Mouse (Mus musculus) gastrocnemius, adult 2 months (tissue): ENCODE results near the gene Sdr39u1. TPM values are rescaled to one million over a fixed set of nuclear protein-coding genes. Genes with fewer than 3 reads are reported as not detected.

ENCODE experiments used
- DNase-seq: peaks from one replicate; pipeline ENCODE4 v3.0.0; 2022
- H3K27ac ChIP-seq: fragments of 200-600 bp; 2 replicates; pipeline ENCODE4 v1.8.1; 2022; ENCODE audit warnings: mild to moderate bottlenecking
- H3K4me3 ChIP-seq: fragments of 200-600 bp; 2 replicates; pipeline ENCODE4 v1.8.1; 2022; ENCODE audit warnings: mild to moderate bottlenecking, moderate library complexity
- CTCF ChIP-seq: fragments of 200-600 bp; IDR thresholded peaks from 2 replicates; pipeline ENCODE4 v1.8.1; 2022; ENCODE audit warnings: antibody characterized with exemption, mild to moderate bottlenecking, moderate library complexity
- intact Hi-C: fragments of 180-260 bp; cut with DNase I; formaldehyde crosslinking; loops from one replicate; pipeline ENCODE4 v1.15.1; 2025
- long read RNA-seq, 2 experiments: library from polyadenylated mRNA; stranded (forward); transcript quantifications; one replicate each; pipeline ENCODE4 v2.0.0; 2021
- total RNA-seq, 2 experiments: library from RNA; stranded (reverse); gene quantifications; 2 replicates each; pipeline ENCODE4 v1.2.3; 2021

Sdr39u1 gene
- 100 to 1,000 TPM; 113 to 127 TPM for total RNA-seq
- long read RNA-seq, experiment 1, transcript Sdr39u1-216 (4 exons, 385 nt) = minor isoform, 5 of 94 reads
- long read RNA-seq, experiment 1, transcript Sdr39u1-201 (6 exons, 1,255 nt) = major isoform, 63 of 94 reads
- long read RNA-seq, experiment 1, partial matches to known transcripts = 4 of 94 reads
- long read RNA-seq, experiment 1, other reads (novel, unspliced or antisense) = 15 of 94 reads
- long read RNA-seq, experiment 2, transcript Sdr39u1-201 (6 exons, 1,255 nt) = major isoform, 76 of 115 reads
- long read RNA-seq, experiment 2, transcript Sdr39u1-216 (4 exons, 385 nt) = minor isoform, 5 of 115 reads
- long read RNA-seq, experiment 2, transcript Sdr39u1-207 (5 exons, 867 nt) = minor isoform, 10 of 115 reads
- long read RNA-seq, experiment 2, partial matches to known transcripts = 6 of 115 reads
- long read RNA-seq, experiment 2, other reads (novel, unspliced or antisense) = 16 of 115 reads

DNA sequence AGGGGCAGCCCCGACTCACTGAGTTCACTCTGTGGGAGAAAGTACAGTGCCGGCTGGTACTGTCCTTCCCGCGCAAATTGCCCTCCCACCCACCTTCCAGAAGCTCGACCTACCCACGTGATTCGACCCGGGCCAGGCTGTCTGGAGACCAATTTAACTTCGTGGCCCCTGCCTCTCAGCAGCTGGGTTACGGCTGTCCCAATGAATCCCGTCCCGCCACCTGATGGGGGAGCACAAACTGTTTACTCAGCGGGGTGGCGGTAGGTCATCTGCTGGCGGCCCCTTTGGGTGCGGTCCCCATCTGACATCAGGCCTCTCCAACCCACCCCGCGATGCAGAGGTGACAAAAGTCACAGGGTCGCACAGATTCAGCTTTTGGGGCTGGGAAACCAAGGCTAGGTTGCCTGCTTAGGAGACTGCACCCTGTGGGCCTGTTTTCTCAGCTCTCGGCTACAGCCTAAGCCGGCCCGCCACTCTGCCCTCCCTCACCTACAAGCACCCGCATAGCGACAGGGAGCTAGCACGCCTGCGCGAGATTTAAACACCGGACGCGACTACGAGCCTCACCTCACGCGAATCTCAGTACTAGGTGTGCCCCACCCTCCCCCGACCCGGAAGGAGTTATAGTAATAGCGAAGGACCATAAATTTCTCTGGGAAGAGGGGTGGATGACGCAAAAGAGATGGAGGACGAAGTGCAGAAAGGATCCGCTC is at the start of gene Sdr39u1:
Sdr39u1 (minus strand) TSS at position 593 of the 713 bp plus-strand sequence.
- Histone ChIP-seq H3K27ac (peak within 1 kb of the TSS; percentile 95), H3K4me3 (peak within 1 kb of the TSS; percentile 75)
- peak; percentile 91 for DNase-seq
- TF ChIP-seq CTCF = no peak
- intact Hi-C loops = loop anchor here (2.0 kb wide), 2 partner anchors 15 to 19 kb away; partner anchors contain the start of genes Cbln3 and Khnyn

GRCm38 (mm10) chr14:55946269-55946969 is 46.3 kb upstream of the Sdr39u1 start:
- TF ChIP-seq CTCF = no peak
- Histone ChIP-seq H3K4me3 (no peak overlapping the region), H3K27ac (no peak overlapping the region)
- intact Hi-C loops = no loop called here
- DNase-seq = no peak

DNA sequence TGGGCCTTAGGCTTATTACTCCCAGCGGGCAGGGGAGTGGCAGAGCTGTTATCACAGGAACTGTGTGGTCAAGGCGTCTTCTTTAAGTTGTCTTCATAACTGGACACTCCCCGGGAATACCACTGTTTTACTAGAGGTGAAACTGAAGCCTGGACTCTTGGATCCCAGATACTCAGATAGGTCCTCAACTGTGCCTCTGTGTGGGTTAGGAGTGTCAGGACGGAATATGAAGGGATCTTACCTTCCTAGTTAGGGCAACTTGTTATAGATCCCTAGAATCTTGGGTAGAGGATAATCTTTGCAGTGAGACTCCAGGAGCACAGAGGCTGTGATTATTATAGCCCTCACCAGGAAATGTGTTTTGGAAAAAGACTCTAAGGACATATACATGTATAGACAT is 44.5 kb upstream of the Sdr39u1 start, which contains the start of gene Cma1:
Cma1 (minus strand) TSS at position 101 of the 400 bp plus-strand sequence.
- no peak for TF ChIP-seq CTCF
- Histone ChIP-seq H3K4me3 (no peak within 1 kb of the TSS), H3K27ac (no peak within 1 kb of the TSS)
- intact Hi-C loops = no loop called here
- no peak for DNase-seq

GRCm38 (mm10) chr14:55943601-55944000 is 43.5 kb upstream of the Sdr39u1 start:
- no peak for TF ChIP-seq CTCF

DNA sequence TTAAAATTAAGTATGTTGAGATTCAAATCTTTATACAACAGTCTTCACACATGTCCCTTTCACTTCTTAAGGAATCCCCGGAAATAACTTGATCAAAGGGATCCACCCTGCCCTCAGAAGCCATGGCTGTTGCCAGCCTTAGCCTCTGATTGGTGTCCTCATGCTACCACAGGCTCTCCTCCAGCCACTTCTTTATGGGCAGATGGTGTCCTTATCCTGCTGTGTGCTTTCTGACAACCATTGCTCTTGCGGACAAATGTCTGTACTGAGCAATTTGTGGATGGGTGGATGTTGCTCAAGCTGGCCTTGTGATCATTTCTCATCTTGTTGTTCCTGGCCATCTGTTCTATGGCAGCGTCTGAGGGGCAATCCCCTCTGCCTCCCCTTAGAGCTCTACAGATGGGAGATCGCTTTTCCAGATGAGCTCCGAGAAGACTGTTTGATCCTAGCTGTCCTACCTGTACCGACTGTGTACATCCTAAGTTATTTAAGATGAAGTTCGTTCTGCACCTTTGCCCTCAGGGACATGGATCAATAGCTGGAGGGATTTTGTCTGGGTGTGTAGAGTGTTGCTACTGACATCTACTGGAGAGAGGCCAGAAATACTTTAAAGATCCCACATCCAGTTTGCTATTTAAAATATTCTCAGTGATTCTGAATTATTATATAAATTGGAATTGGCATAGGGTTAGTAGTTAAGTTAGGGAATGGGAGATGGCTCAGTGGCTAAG is 40.1 kb upstream of the Sdr39u1 start:
- intact Hi-C loops = no loop called here
- no peak overlapping the region for H3K4me3 ChIP-seq
- H3K27ac ChIP-seq = no peak overlapping the region
- no peak for TF ChIP-seq CTCF
- no peak for DNase-seq

More at GRCm38 (mm10) chr14:55943601-55944000, 43.5 kb upstream of the Sdr39u1 start:
- H3K4me3 ChIP-seq = no peak overlapping the region
- no peak overlapping the region for H3K27ac ChIP-seq
- no peak for DNase-seq
- intact Hi-C loops = no loop called here

DNA sequence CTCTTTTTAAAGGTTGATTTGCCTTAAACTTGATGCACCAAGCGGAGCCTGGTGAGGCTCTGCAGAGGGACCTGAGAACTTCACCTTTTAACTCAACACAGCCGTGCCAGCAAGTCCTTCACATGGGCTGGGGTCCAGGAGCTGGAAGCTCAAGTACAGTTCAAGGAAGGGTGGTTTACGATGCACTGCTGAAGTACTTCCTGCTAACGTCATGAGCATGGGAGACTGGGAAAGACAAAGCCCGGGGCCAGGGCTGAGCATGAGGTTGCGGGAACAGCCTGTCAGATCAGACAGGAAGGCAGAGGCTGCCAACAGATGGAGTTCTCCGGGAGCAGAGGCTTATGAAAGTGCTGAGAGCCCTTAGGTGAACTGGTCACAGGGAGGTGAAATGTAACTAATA is 33.5 kb upstream of the Sdr39u1 start:
- no peak for TF ChIP-seq CTCF
- DNase-seq = peak; percentile 30
- no peak overlapping the region for H3K4me3 ChIP-seq
- intact Hi-C loops = no loop called here
- H3K27ac ChIP-seq = 0 out of 2 replicates have a peak overlapping the region, but pooled peaks have one; percentile 31

DNA sequence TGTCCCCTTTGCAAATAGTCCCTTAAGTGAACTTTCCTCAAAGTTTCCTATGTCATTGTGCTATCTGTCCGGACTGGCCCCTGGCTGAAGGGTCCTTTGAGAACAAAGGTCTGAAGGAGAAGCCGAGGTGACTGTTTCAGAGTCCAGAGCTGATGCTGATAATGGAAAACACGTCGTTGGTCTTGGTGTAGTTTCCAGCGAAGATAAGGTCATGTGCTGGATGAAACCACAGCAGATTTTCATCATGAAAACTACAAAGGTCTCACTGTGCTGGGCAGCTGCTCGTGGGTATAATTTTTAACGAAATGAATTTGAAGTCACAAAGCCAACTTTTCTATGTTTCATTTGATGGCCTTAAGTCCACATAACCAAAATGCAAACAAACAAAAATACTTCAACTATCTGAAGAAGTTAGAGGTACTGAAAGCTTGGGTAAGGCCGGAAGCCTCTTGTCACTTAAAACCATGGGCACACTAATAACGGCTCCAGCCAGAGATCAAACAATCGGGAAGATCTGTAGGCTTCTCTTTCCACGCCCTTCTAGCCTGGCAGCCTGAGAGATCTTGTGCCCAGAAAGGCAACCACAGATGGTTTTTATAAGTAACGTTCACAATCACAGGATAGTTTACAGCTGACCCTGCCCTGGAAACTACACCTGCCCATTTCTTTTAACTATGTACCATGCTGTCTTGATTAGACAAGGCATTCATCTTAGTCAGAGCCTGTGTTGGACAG is 29.3 kb upstream of the Sdr39u1 start:
- no peak overlapping the region for H3K27ac ChIP-seq
- TF ChIP-seq CTCF = no peak
- no peak for DNase-seq
- intact Hi-C loops = no loop called here
- no peak overlapping the region for H3K4me3 ChIP-seq

- no peak for DNase-seq
- no peak for TF ChIP-seq CTCF
- Histone ChIP-seq H3K4me3 (no peak overlapping the region), H3K27ac (no peak overlapping the region)
- intact Hi-C loops = no loop called here
These were observed 26.8 kb upstream of the Sdr39u1 start for GRCm38 (mm10) chr14:55926847-55927246.

GRCm38 (mm10) chr14:55922475-55923232 is 22.6 kb upstream of the Sdr39u1 start:
- no peak overlapping the region for H3K4me3 ChIP-seq
- H3K27ac ChIP-seq = no peak overlapping the region
- intact Hi-C loops = no loop called here
- TF ChIP-seq CTCF = no peak
- no peak for DNase-seq

GRCm38 (mm10) chr14:55918240-55919082 is 18.4 kb upstream of the Sdr39u1 start:
- peak; percentile 89 for TF ChIP-seq CTCF
- DNase-seq = peak; percentile 70
- no peak overlapping the region for H3K4me3 ChIP-seq
- H3K27ac ChIP-seq = no peak overlapping the region
- intact Hi-C loops = loop anchor here (1.0 to 2.0 kb wide), 3 partner anchors 18 to 96 kb away; partner anchors contain the start of gene Sdr39u1
